Mouse (Mus musculus) adrenal gland, adult 2 months (tissue): Measurements from ENCODE around the gene Slc2a1. TPM values are rescaled to one million over a fixed set of nuclear protein-coding genes. Genes with fewer than 3 reads are reported as not detected.

Source experiments
- DNase-seq: peaks from one replicate; pipeline ENCODE4 v3.0.0; 2021
- polyA plus RNA-seq: library from polyadenylated mRNA; depleted of rRNA; stranded (reverse); fragments of >200 nt; gene quantifications from 2 replicates; pipeline ENCODE4 v1.2.3, GENCODE M21; 2012
- total RNA-seq, 2 experiments: library from RNA; stranded (reverse); gene quantifications; 2 replicates each; pipeline ENCODE4 v1.2.3; 2021

The Slc2a1 gene
- total and polyA plus RNA-seq, 3 experiments, result 21.9 to 39.4 (median 22.0) TPM

DNA sequence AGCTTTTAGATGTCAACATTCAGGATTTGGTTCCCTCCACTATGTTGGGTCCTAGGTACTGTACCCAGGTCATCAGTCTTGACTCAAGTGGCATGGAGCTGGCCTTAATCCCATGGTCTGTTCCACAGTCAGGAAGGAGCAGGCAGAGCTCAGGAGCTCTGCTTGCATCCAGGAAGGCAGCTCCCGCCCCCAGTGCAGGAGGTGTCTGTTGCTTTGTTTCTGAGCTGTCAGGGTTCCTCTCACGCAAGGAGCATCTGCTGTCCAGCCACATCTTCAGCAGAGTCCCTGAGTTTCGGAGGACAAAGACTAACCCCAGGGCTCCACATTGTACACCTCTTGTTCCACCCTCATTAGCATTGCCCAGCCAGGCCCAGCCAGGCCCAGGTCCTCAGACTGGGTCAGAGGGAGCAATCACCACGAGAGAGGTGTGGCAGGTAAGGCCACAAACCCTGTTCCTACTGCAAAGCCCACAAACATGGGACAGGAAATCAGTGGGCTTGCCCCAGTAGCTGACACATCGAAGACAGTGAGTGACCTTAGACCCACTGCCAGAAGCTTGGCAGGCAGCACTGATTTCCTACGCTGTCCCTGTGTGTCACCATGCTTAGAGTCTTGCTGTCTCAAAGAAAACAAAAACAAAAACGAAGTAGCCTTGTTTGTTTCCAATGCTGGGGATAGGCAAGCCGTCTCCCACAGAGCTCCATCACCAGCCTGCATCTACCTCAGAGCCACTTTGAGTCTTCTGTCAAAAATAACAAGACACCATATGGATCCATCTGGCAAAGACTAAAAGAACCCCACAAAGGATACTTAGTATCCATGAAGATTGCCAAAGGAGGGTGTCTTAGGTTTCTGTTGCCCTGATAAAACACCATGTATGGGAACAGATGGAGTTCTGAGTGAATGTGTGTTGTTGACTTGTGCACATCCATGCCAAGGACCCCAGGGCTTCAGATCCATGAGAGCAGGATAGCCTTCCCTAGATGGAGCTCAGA, 10.0 kb upstream of the Slc2a1 start:
- peak; percentile 56 for DNase-seq

- DNase-seq, result no peak
Observed at GRCm38 (mm10) chr4:119101392-119101791, 7.1 kb upstream of the Slc2a1 start.

DNA sequence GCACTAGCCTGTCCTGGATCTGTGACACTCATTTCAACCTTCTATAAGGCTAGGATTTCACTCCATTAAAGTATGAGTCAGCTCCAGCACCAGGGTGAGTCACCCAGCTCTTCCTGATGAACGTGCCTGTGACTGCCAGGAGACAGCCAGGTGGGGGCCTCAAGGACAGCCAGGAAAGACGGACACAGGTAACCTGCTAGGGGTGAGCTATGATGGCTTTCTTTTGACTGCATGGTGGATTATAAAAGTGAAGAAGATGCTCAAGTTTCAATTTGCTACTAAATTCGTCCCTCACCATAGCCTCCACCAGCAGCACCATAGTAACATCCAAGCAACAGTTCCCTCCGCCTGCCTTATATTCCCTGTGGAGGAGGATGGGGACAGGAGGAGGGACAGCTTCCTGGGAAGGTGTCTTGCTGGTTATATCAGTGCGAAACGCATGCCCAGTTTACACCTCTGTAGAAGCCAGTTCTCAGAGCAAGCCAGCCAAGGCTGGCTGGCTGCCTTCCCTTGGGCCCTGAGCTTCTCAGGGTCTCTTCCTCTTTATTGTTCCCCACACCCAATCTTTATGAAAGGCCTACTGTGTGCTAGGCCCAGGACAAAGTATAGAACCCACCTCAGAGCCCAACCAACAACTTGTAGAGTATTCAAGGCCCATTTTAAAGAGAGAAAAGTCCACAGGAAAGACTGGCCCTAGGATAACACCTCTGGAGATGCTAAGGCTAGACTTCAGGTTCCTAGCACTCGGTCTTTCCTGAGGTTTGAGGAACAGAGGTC, 6.0 kb upstream of the Slc2a1 start:
- DNase-seq, result peak; percentile 67

DNA sequence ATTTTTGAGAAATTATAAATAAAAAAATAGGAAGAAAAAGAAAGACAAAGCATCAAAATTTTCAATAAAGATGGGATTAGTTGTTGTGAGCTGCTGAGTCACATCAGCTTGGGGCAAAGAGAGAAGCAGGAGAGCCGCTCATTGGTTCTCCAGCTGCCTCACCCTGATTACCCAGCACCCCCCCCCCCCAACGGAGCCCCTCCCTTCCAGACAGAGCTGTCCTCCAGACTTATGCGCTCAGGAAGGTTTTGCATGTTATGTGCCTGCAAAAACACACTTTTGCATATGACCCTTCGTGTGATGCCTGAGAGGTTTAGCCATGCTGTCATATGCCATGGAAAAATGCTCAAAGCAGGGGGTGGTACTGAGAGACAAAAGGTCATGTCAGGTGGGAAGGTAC, 3.7 kb upstream of the Slc2a1 start:
- DNase-seq, result no peak

- peak; percentile 88 for DNase-seq
Observed at GRCm38 (mm10) chr4:119105704-119106103, 2.8 kb upstream of the Slc2a1 start.

GRCm38 (mm10) chr4:119107867-119108266, 644 bp upstream of the Slc2a1 start:
- no peak for DNase-seq

DNA sequence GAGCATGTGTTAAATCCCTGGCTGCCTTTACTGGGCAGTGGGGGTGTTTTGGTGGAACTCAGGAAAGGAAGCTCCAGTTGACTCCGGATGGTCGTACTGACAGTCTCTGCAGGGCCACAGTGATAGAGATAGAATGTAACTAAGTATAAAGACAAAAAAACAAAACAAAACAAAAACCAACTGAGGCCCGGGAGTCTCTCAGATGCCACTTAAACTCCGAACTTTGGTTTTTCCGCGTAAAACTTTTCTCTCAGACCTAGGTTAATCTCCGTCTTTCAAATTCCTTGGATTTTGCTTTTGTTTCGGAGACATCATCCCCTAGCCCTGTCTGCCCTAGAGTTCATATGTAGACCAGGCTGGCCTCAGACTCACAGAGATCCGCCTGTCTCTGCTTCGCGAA, 1.1 kb downstream of the Slc2a1 start:
- no peak for DNase-seq

GRCm38 (mm10) chr4:119110512-119110911, 2.0 kb downstream of the Slc2a1 start:
- no peak for DNase-seq

DNA sequence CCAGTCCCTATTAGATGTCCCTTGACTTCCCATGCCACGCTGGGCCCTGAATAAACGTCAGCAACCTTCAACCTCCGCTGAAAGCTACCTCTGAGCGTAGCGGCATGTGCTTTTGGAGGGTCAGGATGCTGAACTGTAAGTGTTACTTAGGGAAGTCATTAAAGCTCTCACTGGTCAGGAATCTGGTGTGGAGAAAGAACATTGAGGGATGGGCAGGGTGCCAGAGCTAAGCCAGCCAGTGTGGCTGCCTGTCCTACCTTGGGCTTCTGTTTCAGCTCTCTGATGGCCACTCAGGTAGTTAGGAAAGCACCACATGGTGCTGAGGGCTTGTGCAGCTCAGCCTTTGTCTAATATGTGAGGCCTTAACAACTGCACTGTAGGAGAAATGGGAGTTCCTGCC, 2.9 kb downstream of the Slc2a1 start:
- DNase-seq, result no peak

GRCm38 (mm10) chr4:119112256-119112885, 3.9 kb downstream of the Slc2a1 start:
- no peak for DNase-seq

GRCm38 (mm10) chr4:119115611-119116070, 7.1 kb downstream of the Slc2a1 start:
- no peak for DNase-seq

DNA sequence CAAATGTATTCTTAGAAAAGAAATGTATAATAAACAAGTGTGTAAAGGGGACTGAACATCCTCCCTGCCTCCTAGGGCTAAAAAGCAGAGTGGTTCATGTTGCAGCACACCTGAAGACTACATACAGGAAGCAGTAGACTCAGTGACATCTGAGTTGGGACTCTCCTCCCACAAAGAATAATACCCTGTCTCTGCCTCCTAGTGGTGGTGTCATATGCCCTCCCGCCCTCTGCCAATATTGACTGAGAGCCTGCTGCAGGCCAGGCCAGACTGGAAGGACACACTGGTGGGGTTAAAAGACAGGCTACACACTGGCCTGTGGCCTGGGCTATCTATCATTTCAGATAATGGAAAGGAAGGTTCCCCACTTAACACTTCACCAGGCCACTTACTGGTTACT, 7.8 kb downstream of the Slc2a1 start:
- no peak for DNase-seq

- DNase-seq, result no peak
Observed at GRCm38 (mm10) chr4:119117571-119117970, 9.1 kb downstream of the Slc2a1 start.

- DNase-seq, result no peak
Observed at GRCm38 (mm10) chr4:119118659-119119077, 10.2 kb downstream of the Slc2a1 start.

DNA sequence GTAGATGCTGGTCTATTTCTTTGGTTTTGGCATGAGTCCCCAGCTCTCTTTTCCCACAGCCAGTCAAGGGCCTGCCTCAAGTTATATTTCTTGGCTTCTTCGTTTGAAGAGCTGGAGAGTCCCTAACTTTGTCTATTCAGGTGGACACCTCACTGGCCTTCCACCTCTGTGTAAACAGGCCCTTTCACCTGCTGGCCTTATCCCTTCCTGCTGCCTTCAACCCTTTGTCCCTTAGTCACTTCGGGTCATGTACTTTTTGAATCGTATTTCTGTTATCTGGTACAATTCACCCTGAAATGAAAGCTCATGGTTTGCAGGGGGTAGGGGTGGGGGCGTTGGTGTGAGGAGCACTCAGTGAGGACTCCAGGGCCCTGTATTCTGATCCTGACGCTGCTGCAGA, 10.8 kb downstream of the Slc2a1 start:
- DNase-seq, result no peak

DNA sequence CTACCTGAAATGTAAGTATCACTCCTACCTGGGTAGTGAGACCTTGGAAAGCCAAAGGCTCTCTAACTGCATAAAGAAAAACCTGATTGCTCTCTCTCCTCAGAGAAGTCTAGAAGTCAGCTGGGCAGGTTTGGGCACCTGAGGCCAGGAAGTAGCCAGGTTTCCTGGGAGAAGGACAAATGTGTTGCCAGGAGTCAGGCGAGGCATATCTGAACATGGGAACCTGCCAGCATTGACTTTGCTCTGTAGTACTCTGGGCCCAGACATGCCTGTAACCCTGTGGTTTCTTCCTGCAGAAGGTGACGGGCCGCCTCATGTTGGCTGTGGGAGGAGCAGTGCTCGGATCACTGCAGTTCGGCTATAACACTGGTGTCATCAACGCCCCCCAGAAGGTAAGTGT, 11.6 kb downstream of the Slc2a1 start:
- no peak for DNase-seq

DNA sequence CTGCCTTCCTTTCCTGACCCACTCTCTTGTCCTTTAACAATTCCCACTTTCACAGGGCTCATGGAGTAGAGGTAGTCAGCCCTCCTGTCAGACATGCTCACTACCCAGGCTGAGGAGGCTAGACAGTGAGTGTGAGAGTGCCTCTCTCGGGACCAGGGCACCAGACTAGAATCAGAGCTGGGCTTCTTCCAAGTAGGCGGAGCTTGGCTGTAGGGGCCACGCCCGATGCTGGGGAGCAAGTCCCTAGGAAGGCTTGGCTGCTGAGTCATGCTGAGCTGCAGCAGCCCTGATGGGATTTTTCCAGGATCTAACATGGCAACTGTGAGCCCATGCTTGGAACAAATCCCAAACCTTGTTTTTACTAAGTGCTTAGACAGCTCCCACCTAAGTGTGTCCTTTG, 12.7 kb downstream of the Slc2a1 start:
- peak; percentile 96 for DNase-seq

DNA sequence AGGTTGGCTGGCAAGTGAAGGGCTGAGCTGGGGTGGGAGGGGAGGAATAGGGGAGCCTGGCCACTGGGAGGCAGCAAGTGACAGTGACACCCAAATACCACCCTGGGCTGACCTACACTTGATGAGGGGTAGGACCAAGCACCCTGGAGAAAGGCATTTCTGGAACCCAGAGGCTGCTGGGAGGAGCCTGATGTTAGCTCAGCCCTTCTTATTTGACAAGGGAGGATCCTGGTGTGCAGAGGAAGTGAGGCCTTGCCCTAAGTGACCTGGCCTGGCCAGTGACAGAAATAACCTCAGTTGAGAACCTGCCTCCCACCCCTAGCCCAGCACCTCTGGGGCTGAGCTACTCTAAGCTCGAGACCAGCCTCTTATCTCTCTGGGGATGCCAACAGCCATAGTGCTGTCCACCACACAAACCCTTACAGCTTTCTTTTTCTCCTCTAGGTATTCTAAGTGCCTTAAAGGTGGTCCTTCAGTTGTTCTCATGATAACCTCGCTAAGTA, 16.3 kb downstream of the Slc2a1 start:
- no peak for DNase-seq

GRCm38 (mm10) chr4:119125577-119126270, 17.2 kb downstream of the Slc2a1 start:
- peak; percentile 26 for DNase-seq

DNA sequence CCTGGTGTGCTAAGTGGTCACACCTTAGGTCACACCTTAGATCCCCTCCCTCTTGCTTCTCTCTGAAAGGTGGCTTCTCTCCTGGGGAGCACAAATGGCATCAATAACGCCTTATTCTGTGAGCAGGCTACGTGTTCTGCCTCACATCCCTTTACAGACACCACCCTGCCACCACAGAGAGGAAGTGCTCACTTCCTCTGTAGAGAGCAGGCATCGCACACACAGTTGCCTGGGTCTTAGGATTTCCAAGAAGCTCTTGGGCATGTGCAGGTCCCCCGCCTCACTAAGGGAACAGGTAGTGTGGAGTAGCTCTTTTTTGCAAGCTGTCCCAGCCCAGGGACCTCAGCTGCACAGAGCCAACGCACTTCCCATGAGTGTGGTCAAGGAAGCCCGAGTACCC, 18.7 kb downstream of the Slc2a1 start:
- no peak for DNase-seq

GRCm38 (mm10) chr4:119128547-119128946, 20.0 kb downstream of the Slc2a1 start:
- no peak for DNase-seq

GRCm38 (mm10) chr4:119129096-119129495, 20.6 kb downstream of the Slc2a1 start:
- no peak for DNase-seq
